Mouse (Mus musculus): Measurements from ENCODE around the gene BC030500. TPM values are rescaled to one million over a fixed set of nuclear protein-coding genes. Genes with fewer than 3 reads are reported as not detected.
A peak's percentile ranks its signal among the peaks of the same experiment; 100 is the strongest.

Gene BC030500
- polyA plus RNA-seq (2015; fragmentation: Nextera tagmentation; extraction: Ambion mirVana), result 0.18 and 0.64 TPM in 2 replicates

- peak within 1 kb of the TSS; percentile 54 for H3K4me3 ChIP-seq (replicated peaks)
- H3K9ac ChIP-seq, result no peak within 1 kb of the TSS
- peak within 1 kb of the TSS; percentile 99 for H3K4me2 ChIP-seq
- ATAC-seq (ENCODE audit: insufficient read depth, low FRiP score, low read depth), result no peak
- H3K9me3 ChIP-seq, result no peaks in the 10 kb centered on the region
- H3K27ac ChIP-seq, result no peak within 1 kb of the TSS
- H3K27me3 ChIP-seq (replicated peaks), result no peaks in the 10 kb centered on the region
- peaks cover 11% of the 10 kb centered on the region; the same call in 1 of the 2 replicates for H3K4me1 ChIP-seq
- H3K36me3 ChIP-seq, result no peaks in the 10 kb centered on the region
- 7% methylated on average over 14 of the region's 14 CpGs for WGBS
Observed at GRCm38 (mm10) chr8:58911677-58912076, at the start of gene BC030500. Gene BC030500 (plus strand): TSS chr8:58911755.

- no peak overlapping the region for H3K9ac ChIP-seq
- H3K4me1 ChIP-seq, result no peaks in the 10 kb centered on the region
- H3K4me2 ChIP-seq, result no peak overlapping the region
- no peak overlapping the region for H3K4me3 ChIP-seq (replicated peaks)
- no peaks in the 10 kb centered on the region for H3K36me3 ChIP-seq
- H3K27ac ChIP-seq, result no peak overlapping the region
- WGBS, result 12% methylated on average over 1 of the region's 1 CpGs
- ATAC-seq (ENCODE audit: insufficient read depth, low FRiP score, low read depth), result no peak
- H3K9me3 ChIP-seq, result no peaks in the 10 kb centered on the region
- no peaks in the 10 kb centered on the region for H3K27me3 ChIP-seq (replicated peaks)
Observed at GRCm38 (mm10) chr8:58886405-58886804, 25.1 kb upstream of the BC030500 start.

- H3K27me3 ChIP-seq (replicated peaks), result no peaks in the 10 kb centered on the region
- no peak overlapping the region for H3K27ac ChIP-seq
- H3K4me3 ChIP-seq (replicated peaks), result no peak overlapping the region
- no peaks in the 10 kb centered on the region for H3K36me3 ChIP-seq
- no peaks in the 10 kb centered on the region for H3K9me3 ChIP-seq
- H3K4me2 ChIP-seq, result no peak overlapping the region
- ATAC-seq (ENCODE audit: insufficient read depth, low FRiP score, low read depth), result no peak
- H3K9ac ChIP-seq, result no peak overlapping the region
- H3K4me1 ChIP-seq, result no peaks in the 10 kb centered on the region
- WGBS, result 84% methylated on average over 3 of the region's 3 CpGs
Observed at GRCm38 (mm10) chr8:58890591-58890990, 21.0 kb upstream of the BC030500 start.

GRCm38 (mm10) chr8:58895960-58896359, 15.6 kb upstream of the BC030500 start:
- Histone ChIP-seq H3K4me1 (no peaks in the 10 kb centered on the region), H3K27me3 (replicated peaks) (no peaks in the 10 kb centered on the region), H3K9ac (no peak overlapping the region), H3K36me3 (no peaks in the 10 kb centered on the region), H3K4me3 (replicated peaks) (no peak overlapping the region), H3K27ac (no peak overlapping the region), H3K9me3 (no peaks in the 10 kb centered on the region), H3K4me2 (no peak overlapping the region)
- WGBS, result 62% methylated on average over 6 of the region's 6 CpGs
- ATAC-seq (ENCODE audit: insufficient read depth, low FRiP score, low read depth), result no peak

GRCm38 (mm10) chr8:58904465-58904864, 7.1 kb upstream of the BC030500 start:
- Histone ChIP-seq H3K4me3 (replicated peaks) (no peak overlapping the region), H3K36me3 (no peaks in the 10 kb centered on the region), H3K4me1 (no peaks in the 10 kb centered on the region), H3K4me2 (no peak overlapping the region), H3K27ac (no peak overlapping the region), H3K9me3 (no peaks in the 10 kb centered on the region), H3K9ac (no peak overlapping the region), H3K27me3 (replicated peaks) (no peaks in the 10 kb centered on the region)
- no peak for ATAC-seq (ENCODE audit: insufficient read depth, low FRiP score, low read depth)
- WGBS, result 42% methylated on average over 2 of the region's 2 CpGs

- Histone ChIP-seq H3K4me1 (peaks cover 11% of the 10 kb centered on the region; the same call in 1 of the 2 replicates), H3K4me3 (replicated peaks) (peak within 1 kb of the TSS; percentile 54), H3K9ac (no peak within 1 kb of the TSS), H3K27ac (no peak within 1 kb of the TSS), H3K9me3 (no peaks in the 10 kb centered on the region), H3K36me3 (no peaks in the 10 kb centered on the region), H3K27me3 (replicated peaks) (no peaks in the 10 kb centered on the region), H3K4me2 (peak within 1 kb of the TSS; percentile 99)
- 0 out of 2 replicates have a peak, but pooled peaks have one; percentile 43 for ATAC-seq (ENCODE audit: insufficient read depth, low FRiP score, low read depth)
- WGBS, result under 1% methylated on average over 37 of the region's 37 CpGs
Observed at GRCm38 (mm10) chr8:58912196-58912839, 763 bp downstream of the BC030500 start, which contains the start of gene Galntl6. Gene Galntl6 (minus strand): TSS chr8:58912640.

GRCm38 (mm10) chr8:58912840-58913639, 1.5 kb downstream of the BC030500 start:
- H3K27me3 ChIP-seq (replicated peaks), result no peaks in the 10 kb centered on the region
- WGBS, result 2% methylated on average over 30 of the region's 30 CpGs

GRCm38 (mm10) chr8:58913640-58913968, 2.0 kb downstream of the BC030500 start:
- Histone ChIP-seq H3K9ac (no peak overlapping the region), H3K4me3 (replicated peaks) (no peak overlapping the region), H3K36me3 (no peaks in the 10 kb centered on the region), H3K27me3 (replicated peaks) (no peaks in the 10 kb centered on the region), H3K4me1 (peaks cover 11% of the 10 kb centered on the region; the same call in 1 of the 2 replicates), H3K27ac (no peak overlapping the region), H3K4me2 (no peak overlapping the region; the same call in 1 of the 2 replicates), H3K9me3 (no peaks in the 10 kb centered on the region)
- 65% methylated on average over 3 of the region's 3 CpGs for WGBS
- no peak for ATAC-seq (ENCODE audit: insufficient read depth, low FRiP score, low read depth)

More at GRCm38 (mm10) chr8:58912840-58913639, 1.5 kb downstream of the BC030500 start:
- ATAC-seq (ENCODE audit: insufficient read depth, low FRiP score, low read depth), result no peak
- H3K4me3 ChIP-seq (replicated peaks), result peak overlapping the region; percentile 54
- H3K4me2 ChIP-seq, result peak overlapping the region; percentile 99
- no peak overlapping the region for H3K27ac ChIP-seq
- H3K9ac ChIP-seq, result no peak overlapping the region
- H3K9me3 ChIP-seq, result no peaks in the 10 kb centered on the region
- peaks cover 11% of the 10 kb centered on the region; the same call in 1 of the 2 replicates for H3K4me1 ChIP-seq
- no peaks in the 10 kb centered on the region for H3K36me3 ChIP-seq

GRCm38 (mm10) chr8:58915142-58915541, 3.6 kb downstream of the BC030500 start:
- H3K27me3 ChIP-seq (replicated peaks), result no peaks in the 10 kb centered on the region

GRCm38 (mm10) chr8:58931066-58931465, 19.5 kb downstream of the BC030500 start:
- no peak overlapping the region for H3K4me2 ChIP-seq
- H3K27me3 ChIP-seq (replicated peaks), result no peaks in the 10 kb centered on the region
- no peaks in the 10 kb centered on the region for H3K36me3 ChIP-seq
- no peak overlapping the region for H3K9ac ChIP-seq
- H3K4me1 ChIP-seq, result no peaks in the 10 kb centered on the region
- no peak overlapping the region for H3K4me3 ChIP-seq (replicated peaks)
- 59% methylated on average over 1 of the region's 1 CpGs for WGBS
- ATAC-seq (ENCODE audit: insufficient read depth, low FRiP score, low read depth), result no peak
- H3K9me3 ChIP-seq, result no peaks in the 10 kb centered on the region
- no peak overlapping the region for H3K27ac ChIP-seq

More at GRCm38 (mm10) chr8:58915142-58915541, 3.6 kb downstream of the BC030500 start:
- WGBS, result 39% methylated on average over 2 of the region's 2 CpGs
- H3K4me2 ChIP-seq, result no peak overlapping the region
- peaks cover 11% of the 10 kb centered on the region; the same call in 1 of the 2 replicates for H3K4me1 ChIP-seq
- no peak overlapping the region for H3K9ac ChIP-seq
- no peaks in the 10 kb centered on the region for H3K9me3 ChIP-seq
- H3K27ac ChIP-seq, result no peak overlapping the region
- H3K4me3 ChIP-seq (replicated peaks), result no peak overlapping the region
- ATAC-seq (ENCODE audit: insufficient read depth, low FRiP score, low read depth), result no peak
- H3K36me3 ChIP-seq, result no peaks in the 10 kb centered on the region

- Histone ChIP-seq H3K27ac (no peak overlapping the region), H3K4me3 (replicated peaks) (no peak overlapping the region), H3K9me3 (no peaks in the 10 kb centered on the region), H3K4me2 (no peak overlapping the region), H3K36me3 (no peaks in the 10 kb centered on the region), H3K4me1 (no peaks in the 10 kb centered on the region), H3K9ac (no peak overlapping the region), H3K27me3 (replicated peaks) (no peaks in the 10 kb centered on the region)
- no peak for ATAC-seq (ENCODE audit: insufficient read depth, low FRiP score, low read depth)
- WGBS, result 91% methylated on average over 4 of the region's 4 CpGs
Observed at GRCm38 (mm10) chr8:58943773-58944172, 32.2 kb downstream of the BC030500 start.

- H3K4me3 ChIP-seq (replicated peaks), result no peak overlapping the region
- H3K9ac ChIP-seq, result no peak overlapping the region
- no peaks in the 10 kb centered on the region for H3K4me1 ChIP-seq
- H3K9me3 ChIP-seq, result no peaks in the 10 kb centered on the region
- no peak overlapping the region for H3K4me2 ChIP-seq
- no peak overlapping the region for H3K27ac ChIP-seq
- H3K36me3 ChIP-seq, result no peaks in the 10 kb centered on the region
- no peak for ATAC-seq (ENCODE audit: insufficient read depth, low FRiP score, low read depth)
- no peaks in the 10 kb centered on the region for H3K27me3 ChIP-seq (replicated peaks)
- WGBS, result 86% methylated on average over 5 of the region's 5 CpGs
Observed at GRCm38 (mm10) chr8:58957195-58957739, 45.7 kb downstream of the BC030500 start.

Measured in stomach, embryonic 15.5 days (tissue).